Mouse (Mus musculus): ENCODE results near the gene Inpp5e.

Inpp5e gene

DNA sequence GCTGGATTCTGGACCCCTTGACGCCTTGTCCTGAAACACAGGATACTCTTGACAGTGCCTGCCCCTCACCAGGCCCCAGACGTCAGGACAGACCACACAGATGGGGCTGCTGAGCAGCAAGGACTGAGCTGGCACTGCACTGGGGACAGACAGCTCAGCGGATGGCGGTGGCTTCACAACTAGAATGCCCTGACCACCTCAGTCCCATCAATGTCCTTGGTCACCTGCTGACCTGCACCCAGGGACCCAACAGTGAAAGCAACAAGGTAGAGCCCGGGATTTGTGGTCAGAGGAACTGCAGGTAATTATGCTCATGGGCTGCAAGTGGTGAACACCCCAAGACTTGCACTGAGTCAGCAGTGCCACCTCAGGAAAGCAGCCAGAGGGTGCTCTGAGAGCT is 46.0 kb downstream of the Inpp5e start:
- no peak for DNase-seq (ENCODE audit: low spot score)

DNA sequence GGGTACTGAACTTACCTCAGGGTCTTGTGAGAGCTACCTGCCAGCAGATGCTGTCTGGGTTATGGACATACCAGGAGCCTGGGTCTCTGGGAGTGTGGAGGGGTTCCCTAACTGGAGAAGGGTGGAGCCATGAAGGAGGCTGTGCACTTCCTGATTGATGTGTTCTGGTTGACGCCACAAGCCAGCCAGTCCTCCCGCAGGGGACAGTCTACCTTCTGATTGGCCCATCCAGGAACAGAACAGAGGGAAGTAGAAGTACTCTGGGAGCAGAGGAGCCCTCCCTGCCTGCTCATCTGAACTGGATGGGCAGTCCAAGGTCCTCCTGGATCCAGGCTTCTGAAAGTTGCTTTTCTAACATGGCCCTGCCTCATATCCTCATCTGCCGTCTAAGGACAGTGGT is 48.2 kb downstream of the Inpp5e start, which contains the start of gene Card9:
Gene Card9 (minus strand): TSS at position 147 of the 400 bp plus-strand sequence.
- no peak for DNase-seq (ENCODE audit: low spot score)

- DNase-seq (ENCODE audit: low spot score), result no peak
Measured at GRCm38 (mm10) chr2:26359983-26360382, 49.0 kb downstream of the Inpp5e start.

GRCm38 (mm10) chr2:26358667-26359320 is 50.2 kb downstream of the Inpp5e start:
- no peak for DNase-seq (ENCODE audit: low spot score)

GRCm38 (mm10) chr2:26357484-26357883 is 51.5 kb downstream of the Inpp5e start:
- DNase-seq (ENCODE audit: low spot score), result no peak

DNA sequence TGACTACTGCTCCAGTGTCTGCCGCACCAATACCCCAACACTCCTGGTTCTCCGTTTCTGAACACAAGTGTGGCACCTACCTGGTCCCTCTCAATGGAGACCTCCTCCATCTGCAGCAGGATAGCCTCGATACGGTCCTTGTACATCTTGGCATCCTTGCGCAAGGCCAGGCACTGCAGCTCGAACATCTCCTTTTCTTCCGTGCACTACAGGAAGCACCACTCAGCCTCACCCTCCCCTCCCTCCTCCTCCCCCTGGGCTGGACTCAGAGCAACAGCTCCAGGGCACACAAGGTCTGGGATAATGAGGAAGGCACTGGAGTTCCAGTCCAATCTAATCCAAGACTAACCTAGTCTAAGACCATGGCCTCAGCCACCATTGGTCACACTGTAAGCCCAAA is 52.3 kb downstream of the Inpp5e start:
- DNase-seq (ENCODE audit: low spot score), result no peak

- no peak for DNase-seq (ENCODE audit: low spot score)
Measured at GRCm38 (mm10) chr2:26356231-26356630, 52.8 kb downstream of the Inpp5e start.

GRCm38 (mm10) chr2:26354401-26354800 is 54.6 kb downstream of the Inpp5e start:
- no peak for DNase-seq (ENCODE audit: low spot score)

DNA sequence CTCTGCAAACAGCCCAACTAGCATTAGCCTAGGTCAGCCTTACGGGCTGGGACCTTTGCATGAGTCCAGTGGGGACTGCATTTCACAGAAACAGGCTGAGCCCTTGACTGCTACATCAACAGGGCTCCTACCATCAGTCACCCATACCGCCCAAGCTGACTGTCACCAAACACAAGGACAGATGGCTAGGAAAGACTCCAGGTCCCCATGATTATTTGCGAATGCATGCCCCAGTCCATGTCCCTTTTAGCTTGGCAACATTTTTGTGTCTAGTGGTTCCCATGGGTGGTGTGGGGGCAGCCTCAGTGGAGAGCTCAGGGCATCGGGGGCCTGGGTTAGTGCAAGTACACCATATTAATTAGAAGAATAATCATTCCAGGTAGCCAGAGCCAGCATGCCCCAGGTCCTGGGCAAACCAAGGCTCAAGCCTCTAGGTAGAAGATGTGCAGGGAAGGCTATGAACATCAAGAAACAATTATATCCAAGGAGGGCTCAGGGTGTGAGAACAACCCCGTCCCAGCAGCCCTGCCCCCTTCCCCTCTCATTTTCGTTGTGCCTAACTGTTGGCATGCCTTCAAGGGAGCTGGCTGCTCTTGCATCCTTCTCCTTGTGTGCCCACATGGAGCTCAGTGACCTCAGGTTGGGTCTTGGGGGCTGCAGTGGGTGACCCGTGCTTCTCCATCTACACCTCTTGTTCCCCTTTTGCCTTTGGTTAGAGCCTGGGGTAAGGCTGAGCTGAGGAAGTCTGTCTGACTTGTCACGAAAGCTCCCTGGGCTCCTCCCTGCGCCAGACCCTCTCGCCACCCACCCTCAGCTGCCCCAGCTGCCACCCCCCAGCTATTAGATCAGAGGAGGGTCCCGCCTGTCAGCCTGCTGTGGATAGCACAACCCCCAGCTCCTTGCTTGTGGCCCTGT is 55.7 kb downstream of the Inpp5e start:
- DNase-seq (ENCODE audit: low spot score), result no peak

GRCm38 (mm10) chr2:26352291-26352910 is 56.6 kb downstream of the Inpp5e start:
- no peak for DNase-seq (ENCODE audit: low spot score)

DNA sequence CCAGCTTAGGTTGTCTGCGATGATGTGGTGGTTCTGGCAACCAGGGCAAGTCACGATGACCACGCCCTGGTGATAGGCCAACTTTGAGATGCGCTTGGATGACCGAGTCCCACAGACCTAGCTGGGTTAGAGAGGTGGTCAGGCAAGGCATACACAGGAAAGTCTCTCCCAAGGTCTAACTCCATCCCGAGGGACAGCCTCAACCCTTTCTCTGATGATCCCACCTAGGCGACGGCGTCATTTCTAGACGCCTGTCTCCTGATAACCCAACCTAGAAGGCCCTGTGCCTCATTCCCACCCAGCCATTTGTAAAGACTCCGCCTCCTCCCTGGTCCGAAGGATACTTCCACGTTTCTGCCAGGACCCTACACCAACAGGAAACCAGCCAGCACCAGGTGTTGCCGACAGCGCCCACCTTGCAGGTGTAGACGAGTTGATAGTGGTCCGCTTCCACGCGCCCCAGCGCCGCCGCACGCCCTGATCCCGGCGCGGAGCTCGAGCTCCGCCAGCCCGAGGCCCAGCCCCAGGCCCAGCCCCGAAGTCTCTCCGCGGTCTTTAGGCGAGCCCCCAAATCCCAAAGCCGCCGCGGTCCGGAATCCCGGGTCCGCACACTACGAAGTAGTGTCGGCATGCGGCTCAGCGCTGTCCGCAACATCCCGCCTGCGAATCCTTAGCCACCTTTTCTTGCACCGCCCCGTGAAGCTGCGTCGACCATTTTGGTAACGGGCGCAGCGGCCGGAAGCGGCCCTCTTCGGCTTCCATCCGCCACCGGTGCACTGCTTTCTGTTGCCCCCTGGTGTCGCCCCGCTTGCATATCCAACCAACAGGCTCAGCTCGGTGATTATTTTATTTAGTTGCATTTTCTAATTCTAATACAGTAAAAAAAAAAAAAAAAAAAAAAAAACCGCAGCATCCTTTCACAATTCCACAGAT is 57.4 kb downstream of the Inpp5e start, which contains the start of gene Dnlz:
Gene Dnlz (minus strand): TSS at position 753 of the 933 bp plus-strand sequence.
- DNase-seq (ENCODE audit: low spot score), result peak; percentile 92

GRCm38 (mm10) chr2:26348241-26348640 is 60.8 kb downstream of the Inpp5e start:
- no peak for DNase-seq (ENCODE audit: low spot score)

All from T-cell, adult 2 months (primary cell).